Mouse (Mus musculus): ENCODE data around the gene Tmem56.

- TF ChIP-seq CTCF (IDR thresholded peaks at IDR 0.05; ENCODE audit: insufficient read depth, low read length) (no peak), POLR2A (IDR thresholded peaks at IDR 0.05; ENCODE audit: borderline replicate concordance, extremely low read depth, low read depth, low read length) (no peak)
Measured at GRCm38 (mm10) chr3:121176011-121176410, 106.9 kb downstream of the Tmem56 start.
